Mouse (Mus musculus) neural tube, embryonic 11.5 days (tissue): ENCODE measurements around the gene Hdac7. TPM values are rescaled to one million over a fixed set of nuclear protein-coding genes. Genes with fewer than 3 reads are reported as not detected.

ENCODE experiments used
- ATAC-seq: fragments of 200-750 bp; cut with Nextera tagmentation; 2 replicates; pipeline ENCODE4 v1.8.0; 2017; ENCODE audit warnings: moderate number of reproducible peaks, mild to moderate bottlenecking, moderate TSS enrichment, moderate library complexity; ENCODE audit not compliant: insufficient read depth, low FRiP score, low TSS enrichment
- DNase-seq: peaks from one replicate; pipeline ENCODE4 v3.0.0-alpha.2; 2015; ENCODE audit warnings: low spot score
- H3K27ac ChIP-seq: fragments of 300-500 bp; sonication (generic); 2 replicates; pipeline ENCODE4 v1.5.1; 2014; ENCODE audit warnings: low read depth, mild to moderate bottlenecking, low read length
- H3K27me3 ChIP-seq: fragments of 300-500 bp; sonication (generic); 2 replicates; pipeline ENCODE4 v1.6.1; 2014; ENCODE audit warnings: mild to moderate bottlenecking, low read length, mixed read lengths; ENCODE audit not compliant: control insufficient read depth, insufficient read depth
- H3K36me3 ChIP-seq: fragments of 300-500 bp; sonication (generic); 2 replicates; pipeline ENCODE4 v1.6.1; 2014; ENCODE audit warnings: mild to moderate bottlenecking, low read length, moderate library complexity, mixed read lengths; ENCODE audit not compliant: control insufficient read depth, insufficient read depth
- H3K4me1 ChIP-seq: fragments of 300-500 bp; sonication (generic); 2 replicates; pipeline ENCODE4 v1.6.1; 2014; ENCODE audit warnings: low read length, mixed read lengths; ENCODE audit not compliant: control insufficient read depth, insufficient read depth
- H3K4me2 ChIP-seq: fragments of 300-500 bp; sonication (generic); 2 replicates; pipeline ENCODE4 v1.6.1; 2014; ENCODE audit warnings: low read depth, mild to moderate bottlenecking, moderate library complexity
- H3K4me3 ChIP-seq: fragments of 300-500 bp; sonication (generic); 2 replicates; pipeline ENCODE4 v1.5.1; 2014; ENCODE audit warnings: low read depth, low read length
- H3K9ac ChIP-seq: fragments of 300-500 bp; sonication (generic); 2 replicates; pipeline ENCODE4 v1.6.1; 2014; ENCODE audit warnings: mild to moderate bottlenecking, low read length
- H3K9me3 ChIP-seq: fragments of 300-500 bp; sonication (generic); 2 replicates; pipeline ENCODE4 v1.6.1; 2016; ENCODE audit warnings: low read length; ENCODE audit not compliant: control insufficient read depth
- WGBS: fragments of 180-500 bp; shearing (Covaris S2); extraction: QIAGEN DNeasy Blood & Tissue Kit; methylation state at CpG from one replicate; pipeline ENCODE4 v1.1.7; 2014; 5-methylcytosine and 5-hydroxymethylcytosine counted together
- polyA plus RNA-seq: library from polyadenylated mRNA; unstranded; fragments of >200 nt; fragmentation: Nextera tagmentation; extraction: Ambion mirVana; gene quantifications from 2 replicates; pipeline ENCODE4 v1.2.1, GENCODE M21; 2014

Gene Hdac7
- polyA plus RNA-seq, 1 experiment from 2014 or later: 21.0 TPM

GRCm38 (mm10) chr15:97799446-97799845 lies 44.9 kb downstream of the Hdac7 start:
- no peak overlapping the region for H3K4me2 ChIP-seq
- 92% methylated on average over 10 of the region's 11 CpGs for WGBS
- no peak for ATAC-seq
- no peaks in the 10 kb centered on the region; the same call in none of the 2 replicates for H3K36me3 ChIP-seq
- no peak overlapping the region for H3K4me3 ChIP-seq
- H3K9me3 ChIP-seq: no peaks in the 10 kb centered on the region
- no peak overlapping the region for H3K27ac ChIP-seq
- H3K9ac ChIP-seq: no peak overlapping the region
- H3K27me3 ChIP-seq: no peaks in the 10 kb centered on the region
- DNase-seq: no peak
- H3K4me1 ChIP-seq: peaks cover 9% of the 10 kb centered on the region; the same call in 1 of the 2 replicates

- Histone ChIP-seq H3K9ac (no peak overlapping the region), H3K27me3 (no peaks in the 10 kb centered on the region), H3K4me3 (no peak overlapping the region), H3K9me3 (no peaks in the 10 kb centered on the region), H3K36me3 (peaks cover 2% of the 10 kb centered on the region), H3K4me1 (peaks cover 9% of the 10 kb centered on the region; the same call in 1 of the 2 replicates), H3K4me2 (0 out of 2 replicates have a peak overlapping the region, but pooled peaks have one; percentile 9), H3K27ac (no peak overlapping the region)
- ATAC-seq (peak; percentile 64), DNase-seq (peak; percentile 71)
- WGBS: 52% methylated on average over 17 of the region's 17 CpGs
Measured at GRCm38 (mm10) chr15:97798134-97798533, 46.2 kb downstream of the Hdac7 start.

GRCm38 (mm10) chr15:97796674-97797310 lies 47.5 kb downstream of the Hdac7 start:
- peaks cover 9% of the 10 kb centered on the region; the same call in 1 of the 2 replicates for H3K4me1 ChIP-seq

GRCm38 (mm10) chr15:97795559-97796235 lies 48.6 kb downstream of the Hdac7 start:
- whole genome bisulfite sequencing: 90% methylated on average over 10 of the region's 10 CpGs
- no peak overlapping the region for H3K4me2 ChIP-seq
- no peaks in the 10 kb centered on the region for H3K9me3 ChIP-seq
- ATAC-seq: no peak
- H3K36me3 ChIP-seq: peaks cover 2% of the 10 kb centered on the region
- H3K4me3 ChIP-seq: no peak overlapping the region
- DNase-seq: no peak
- no peak overlapping the region for H3K27ac ChIP-seq
- H3K27me3 ChIP-seq: no peaks in the 10 kb centered on the region
- no peak overlapping the region for H3K9ac ChIP-seq
- H3K4me1 ChIP-seq: peaks cover 9% of the 10 kb centered on the region; the same call in 1 of the 2 replicates

More at GRCm38 (mm10) chr15:97796674-97797310, 47.5 kb downstream of the Hdac7 start:
- H3K36me3 ChIP-seq: peaks cover 2% of the 10 kb centered on the region
- H3K9me3 ChIP-seq: no peaks in the 10 kb centered on the region
- no peak overlapping the region for H3K9ac ChIP-seq
- no peaks in the 10 kb centered on the region for H3K27me3 ChIP-seq
- DNase-seq (no peak), ATAC-seq (no peak)
- no peak overlapping the region for H3K4me3 ChIP-seq
- H3K27ac ChIP-seq: no peak overlapping the region
- 93% methylated on average over 17 of the region's 17 CpGs for WGBS
- no peak overlapping the region for H3K4me2 ChIP-seq

- peaks cover 9% of the 10 kb centered on the region; the same call in 1 of the 2 replicates for H3K4me1 ChIP-seq
- no peak overlapping the region for H3K9ac ChIP-seq
- no peak overlapping the region for H3K4me3 ChIP-seq
- peaks cover 2% of the 10 kb centered on the region for H3K36me3 ChIP-seq
- no peak for ATAC-seq
- H3K9me3 ChIP-seq: no peaks in the 10 kb centered on the region
- WGBS: 74% methylated on average over 5 of the region's 5 CpGs
- no peak overlapping the region for H3K4me2 ChIP-seq
- H3K27me3 ChIP-seq: no peaks in the 10 kb centered on the region
- no peak for DNase-seq
- no peak overlapping the region for H3K27ac ChIP-seq
Measured at GRCm38 (mm10) chr15:97794268-97794667, 50.0 kb downstream of the Hdac7 start.

- Histone ChIP-seq H3K4me1 (0 out of 2 replicates have a peak, but pooled peaks cover 5% of the 10 kb centered on the region), H3K9ac (no peak overlapping the region), H3K9me3 (no peaks in the 10 kb centered on the region), H3K4me3 (no peak overlapping the region), H3K4me2 (no peak overlapping the region), H3K36me3 (peaks cover 2% of the 10 kb centered on the region), H3K27ac (no peak overlapping the region), H3K27me3 (no peaks in the 10 kb centered on the region)
- ATAC-seq (no peak), DNase-seq (no peak)
- WGBS: 93% methylated on average over 18 of the region's 18 CpGs
Measured at GRCm38 (mm10) chr15:97793386-97794153, 50.7 kb downstream of the Hdac7 start.

GRCm38 (mm10) chr15:97791126-97791700 lies 53.1 kb downstream of the Hdac7 start:
- Histone ChIP-seq H3K9me3 (no peaks in the 10 kb centered on the region), H3K36me3 (peaks cover 2% of the 10 kb centered on the region; the same call in 1 of the 2 replicates), H3K27me3 (no peaks in the 10 kb centered on the region), H3K4me1 (no peaks in the 10 kb centered on the region), H3K4me3 (no peak overlapping the region), H3K27ac (no peak overlapping the region), H3K9ac (no peak overlapping the region), H3K4me2 (no peak overlapping the region)
- 91% methylated on average over 11 of the region's 11 CpGs for WGBS
- DNase-seq (no peak), ATAC-seq (no peak)

- 60% methylated on average over 20 of the region's 20 CpGs for whole genome bisulfite sequencing
Measured at GRCm38 (mm10) chr15:97789761-97790505, 54.4 kb downstream of the Hdac7 start.

More at GRCm38 (mm10) chr15:97789761-97790505, 54.4 kb downstream of the Hdac7 start:
- H3K27ac ChIP-seq: no peak overlapping the region
- H3K4me1 ChIP-seq: 0 out of 2 replicates have a peak, but pooled peaks cover under 1% of the 10 kb centered on the region
- no peak overlapping the region for H3K4me2 ChIP-seq
- peak; percentile 69 for DNase-seq
- no peak overlapping the region for H3K4me3 ChIP-seq
- H3K9ac ChIP-seq: no peak overlapping the region
- H3K36me3 ChIP-seq: peaks cover 2% of the 10 kb centered on the region; the same call in 1 of the 2 replicates
- H3K27me3 ChIP-seq: no peaks in the 10 kb centered on the region
- H3K9me3 ChIP-seq: no peaks in the 10 kb centered on the region
- 0 out of 2 replicates have a peak, but pooled peaks have one; percentile 29 for ATAC-seq
